Mouse (Mus musculus) limb, embryonic 14.5 days (tissue): ENCODE results near the gene Tnfaip3. TPM values are rescaled to one million over a fixed set of nuclear protein-coding genes. Genes with fewer than 3 reads are reported as not detected.
A peak's percentile ranks its signal among the peaks of the same experiment; 100 is the strongest.

Source experiments
- ATAC-seq: fragments of 200-750 bp; cut with Nextera tagmentation; 2 replicates; pipeline ENCODE4 v1.8.0; 2017; ENCODE audit warnings: low read depth, moderate number of reproducible peaks, moderate TSS enrichment; ENCODE audit not compliant: low FRiP score
- DNase-seq: peaks from one replicate; pipeline ENCODE4 v3.0.0-alpha.2; 2015; ENCODE audit warnings: low spot score
- H3K27ac ChIP-seq: fragments of 300-500 bp; sonication (generic); replicated peaks from 2 replicates; pipeline ENCODE4 v1.5.1; 2014; ENCODE audit warnings: low read depth, mild to moderate bottlenecking, low read length, moderate library complexity, mixed read lengths
- H3K27me3 ChIP-seq: fragments of 300-500 bp; sonication (generic); 2 replicates; pipeline ENCODE4 v1.6.1; 2014; ENCODE audit warnings: low read length, mixed read lengths; ENCODE audit not compliant: control insufficient read depth, insufficient read depth
- H3K36me3 ChIP-seq: fragments of 300-500 bp; sonication (generic); 2 replicates; pipeline ENCODE4 v1.6.1; 2014; ENCODE audit warnings: mild to moderate bottlenecking, low read length, moderate library complexity, mixed read lengths; ENCODE audit not compliant: control insufficient read depth, insufficient read depth
- H3K4me1 ChIP-seq: fragments of 300-500 bp; sonication (generic); 2 replicates; pipeline ENCODE4 v1.6.1; 2014; ENCODE audit warnings: antibody characterized with exemption, low read length, mixed read lengths; ENCODE audit not compliant: control insufficient read depth, insufficient read depth
- H3K4me2 ChIP-seq: fragments of 300-500 bp; sonication (generic); replicated peaks from 2 replicates; pipeline ENCODE4 v1.6.1; 2014; ENCODE audit warnings: low read depth, mild to moderate bottlenecking, low read length, moderate library complexity; ENCODE audit not compliant: severe bottlenecking
- H3K4me3 ChIP-seq: fragments of 300-500 bp; sonication (generic); replicated peaks from 2 replicates; pipeline ENCODE4 v1.5.1; 2014; ENCODE audit warnings: low read length
- H3K9ac ChIP-seq: fragments of 300-500 bp; sonication (generic); 2 replicates; pipeline ENCODE4 v1.6.1; 2014; ENCODE audit warnings: mild to moderate bottlenecking, low read depth, low read length, moderate library complexity; ENCODE audit not compliant: severe bottlenecking
- H3K9me3 ChIP-seq: fragments of 300-500 bp; sonication (generic); 2 replicates; pipeline ENCODE4 v1.6.1; 2016; ENCODE audit warnings: low read length; ENCODE audit not compliant: control insufficient read depth
- POLR2A ChIP-seq: fragments of 200-500 bp; IDR thresholded peaks from 2 replicates; pipeline ENCODE4 v1.8.0; 2012; ENCODE audit warnings: inconsistent platforms, mild to moderate bottlenecking, moderate library complexity, borderline replicate concordance; ENCODE audit not compliant: insufficient read depth, insufficient read length; ENCODE audit errors: extremely low read depth
- whole genome bisulfite sequencing: fragments of 180-500 bp; shearing (Covaris S2); extraction: QIAGEN DNeasy Blood & Tissue Kit; methylation state at CpG from one replicate; pipeline ENCODE4 v1.1.7; 2014; 5-methylcytosine and 5-hydroxymethylcytosine counted together
- polyA plus RNA-seq, 2 experiments: library from polyadenylated mRNA; depleted of rRNA in 1 of 2; stranded (reverse) in 1 of 2; unstranded in 1 of 2; fragments of >200 nt; fragmentation: Nextera tagmentation in 1 of 2; extraction: Ambion mirVana in 1 of 2; gene quantifications; 2 replicates each; pipeline versions ENCODE4 v1.2.1 to v1.2.3; 2012 to 2014

Gene Tnfaip3
- polyA plus RNA-seq, 2 experiments = 4.4 to 4.9 TPM

DNA sequence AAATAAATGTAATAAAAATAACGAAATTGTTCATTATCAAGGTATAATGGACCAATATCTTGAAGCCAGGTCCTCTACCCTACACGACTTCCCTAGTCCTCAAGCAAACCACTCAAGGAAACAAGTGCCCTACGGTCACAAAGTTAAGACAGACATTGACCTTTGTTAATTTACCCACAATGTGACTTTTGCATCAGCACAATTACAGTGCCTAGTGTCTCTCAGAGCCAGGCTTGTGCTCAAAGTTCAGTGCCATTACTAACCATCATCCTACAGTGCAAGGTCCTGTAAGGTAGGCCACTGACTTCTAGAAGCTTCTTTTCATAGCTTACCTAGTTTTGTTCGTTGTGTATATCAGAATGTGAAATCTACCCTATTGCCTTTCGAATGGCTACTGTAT, 8.9 kb upstream of the Tnfaip3 start:
- Histone ChIP-seq H3K4me2 (no peak overlapping the region), H3K9me3 (no peaks in the 10 kb centered on the region), H3K36me3 (no peaks in the 10 kb centered on the region), H3K27me3 (no peaks in the 10 kb centered on the region), H3K9ac (no peak overlapping the region), H3K4me3 (no peak overlapping the region), H3K27ac (no peak overlapping the region), H3K4me1 (no peaks in the 10 kb centered on the region)
- WGBS = 88% methylated on average over 5 of the region's 5 CpGs
- ATAC-seq (no peak), DNase-seq (no peak)
- TF ChIP-seq POLR2A = no peak

- Histone ChIP-seq H3K36me3 (no peaks in the 10 kb centered on the region), H3K4me1 (no peaks in the 10 kb centered on the region), H3K9ac (no peak overlapping the region), H3K27ac (no peak overlapping the region), H3K9me3 (no peaks in the 10 kb centered on the region), H3K4me2 (no peak overlapping the region), H3K27me3 (no peaks in the 10 kb centered on the region), H3K4me3 (no peak overlapping the region)
- no peak for DNase-seq
- no peak for TF ChIP-seq POLR2A
- WGBS = 54% methylated on average over 5 of the region's 5 CpGs
- no peak for ATAC-seq
Observed at GRCm38 (mm10) chr10:19023622-19024326, 8.3 kb upstream of the Tnfaip3 start.

DNA sequence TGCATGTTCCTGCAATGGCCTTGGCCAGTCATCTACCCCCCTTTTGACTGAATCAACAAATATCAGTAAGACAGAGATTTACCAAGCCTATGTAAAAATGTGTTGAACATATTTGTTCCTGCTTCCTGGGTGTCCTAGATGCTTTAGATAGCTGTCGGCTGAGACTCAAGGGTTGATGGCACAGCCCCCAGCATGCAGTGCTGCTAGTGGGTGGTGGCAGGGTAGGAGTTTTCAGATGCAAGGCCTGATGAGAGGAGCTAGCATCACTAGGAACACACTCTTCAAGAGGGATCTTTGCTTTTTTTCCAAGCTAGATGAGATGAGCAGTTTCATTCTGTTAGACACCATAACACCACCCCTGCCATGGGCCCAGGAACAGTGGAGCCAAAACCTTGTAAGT, 6.8 kb upstream of the Tnfaip3 start:
- no peak for ATAC-seq
- no peak overlapping the region for H3K4me3 ChIP-seq
- 89% methylated on average over 1 of the region's 1 CpGs for WGBS

GRCm38 (mm10) chr10:19016823-19017471, 1.5 kb upstream of the Tnfaip3 start:
- H3K4me2 ChIP-seq = no peak overlapping the region
- TF ChIP-seq POLR2A = no peak
- no peak overlapping the region for H3K9ac ChIP-seq
- WGBS = 34% methylated on average over 4 of the region's 4 CpGs
- H3K27me3 ChIP-seq = no peaks in the 10 kb centered on the region
- H3K27ac ChIP-seq = no peak overlapping the region
- ATAC-seq (no peak), DNase-seq (no peak)
- no peaks in the 10 kb centered on the region for H3K36me3 ChIP-seq
- H3K4me3 ChIP-seq = no peak overlapping the region
- H3K9me3 ChIP-seq = no peaks in the 10 kb centered on the region
- peaks cover 11% of the 10 kb centered on the region; the same call in 1 of the 2 replicates for H3K4me1 ChIP-seq

More for the DNA sequence above, 6.8 kb upstream of the Tnfaip3 start:
- H3K27me3 ChIP-seq = no peaks in the 10 kb centered on the region
- peaks cover under 1% of the 10 kb centered on the region; the same call in 1 of the 2 replicates for H3K4me1 ChIP-seq
- TF ChIP-seq POLR2A = no peak
- H3K4me2 ChIP-seq = no peak overlapping the region
- no peaks in the 10 kb centered on the region for H3K9me3 ChIP-seq
- H3K27ac ChIP-seq = no peak overlapping the region
- no peak for DNase-seq
- H3K36me3 ChIP-seq = no peaks in the 10 kb centered on the region
- H3K9ac ChIP-seq = no peak overlapping the region

- TF ChIP-seq POLR2A = no peak
- no peak for ATAC-seq
- peaks cover 11% of the 10 kb centered on the region; the same call in 1 of the 2 replicates for H3K4me1 ChIP-seq
Observed at GRCm38 (mm10) chr10:19014381-19015256, 838 bp downstream of the Tnfaip3 start.

More at GRCm38 (mm10) chr10:19014381-19015256, 838 bp downstream of the Tnfaip3 start:
- peak overlapping the region; percentile 89 for H3K4me3 ChIP-seq
- H3K9me3 ChIP-seq = no peaks in the 10 kb centered on the region
- no peaks in the 10 kb centered on the region for H3K36me3 ChIP-seq
- H3K4me2 ChIP-seq = peak overlapping the region; percentile 75
- under 1% methylated on average over 41 of the region's 43 CpGs for WGBS
- H3K9ac ChIP-seq = peak overlapping the region; percentile 81
- no peaks in the 10 kb centered on the region for H3K27me3 ChIP-seq
- H3K27ac ChIP-seq = peak overlapping the region; percentile 87
- DNase-seq = no peak
